Mouse (Mus musculus) midbrain, postnatal 0 days (tissue): ENCODE measurements around the gene Gpx4. TPM values are rescaled to one million over a fixed set of nuclear protein-coding genes. Genes with fewer than 3 reads are reported as not detected.
A peak's percentile ranks its signal among the peaks of the same experiment; 100 is the strongest.
"Not testable (repeated sequence)": the region's sequence is repeated elsewhere in the genome, so short reads cannot be mapped to it uniquely, and the experiment has no call there.

ENCODE experiments used
- ATAC-seq: fragments of 200-750 bp; cut with Nextera tagmentation; 2 replicates; pipeline ENCODE4 v1.8.0; 2017; ENCODE audit warnings: moderate number of reproducible peaks, mild to moderate bottlenecking, moderate TSS enrichment, moderate library complexity; ENCODE audit not compliant: low FRiP score
- DNase-seq: peaks from one replicate; pipeline ENCODE4 v3.0.0-alpha.2; 2015; ENCODE audit warnings: low spot score
- H3K27ac ChIP-seq: fragments of 300-500 bp; sonication (generic); 2 replicates; pipeline ENCODE4 v1.5.1; 2014; ENCODE audit warnings: low read depth, mild to moderate bottlenecking, low read length, mixed read lengths
- H3K27me3 ChIP-seq: fragments of 300-500 bp; sonication (generic); 2 replicates; pipeline ENCODE4 v1.6.1; 2014; ENCODE audit warnings: low read length, control low read depth, mixed read lengths; ENCODE audit not compliant: insufficient read depth
- H3K36me3 ChIP-seq: fragments of 300-500 bp; sonication (generic); 2 replicates; pipeline ENCODE4 v1.6.1; 2014; ENCODE audit warnings: low read length, control low read depth, mixed read lengths; ENCODE audit not compliant: insufficient read depth
- H3K4me1 ChIP-seq: fragments of 300-500 bp; sonication (generic); 2 replicates; pipeline ENCODE4 v1.6.1; 2014; ENCODE audit warnings: mild to moderate bottlenecking, control low read depth, antibody characterized with exemption, low read length, mixed read lengths; ENCODE audit not compliant: insufficient read depth
- H3K4me2 ChIP-seq: fragments of 300-500 bp; sonication (generic); 2 replicates; pipeline ENCODE4 v1.6.1; 2014; ENCODE audit warnings: low read depth, mild to moderate bottlenecking, low read length, mixed read lengths; ENCODE audit not compliant: poor library complexity, severe bottlenecking
- H3K4me3 ChIP-seq: fragments of 300-500 bp; sonication (generic); 2 replicates; pipeline ENCODE4 v1.5.1; 2014; ENCODE audit warnings: low read depth, mild to moderate bottlenecking, low read length, moderate library complexity
- H3K9ac ChIP-seq: fragments of 300-500 bp; sonication (generic); replicated peaks from 2 replicates; pipeline ENCODE4 v1.6.1; 2014; ENCODE audit warnings: mild to moderate bottlenecking, low read length, moderate library complexity, mixed read lengths; ENCODE audit not compliant: poor library complexity, severe bottlenecking
- H3K9me3 ChIP-seq: fragments of 300-500 bp; sonication (generic); 2 replicates; pipeline ENCODE4 v1.6.1; 2016; ENCODE audit warnings: low read length, control low read depth
- CTCF ChIP-seq: IDR thresholded peaks from 2 replicates; pipeline ENCODE4 v1.5.1; 2016; ENCODE audit warnings: antibody characterized with exemption, mild to moderate bottlenecking
- WGBS: fragments of 180-500 bp; shearing (Covaris S2); extraction: QIAGEN DNeasy Blood & Tissue Kit; methylation state at CpG from one replicate; pipeline ENCODE4 v1.1.7; 2014; 5-methylcytosine and 5-hydroxymethylcytosine counted together
- polyA plus RNA-seq: library from polyadenylated mRNA; unstranded; fragments of >200 nt; fragmentation: Nextera tagmentation; extraction: Ambion mirVana; gene quantifications from 2 replicates; pipeline ENCODE4 v1.2.1, GENCODE M21; 2015
- total RNA-seq: library from RNA; depleted of rRNA; stranded (reverse); fragments of >200 nt; gene quantifications from 2 replicates; pipeline ENCODE4 v1.2.3, GENCODE M21; 2014

Gpx4 gene
- total and polyA plus RNA-seq, 2 experiments from 2014 or later = 350 to 635 TPM

DNA sequence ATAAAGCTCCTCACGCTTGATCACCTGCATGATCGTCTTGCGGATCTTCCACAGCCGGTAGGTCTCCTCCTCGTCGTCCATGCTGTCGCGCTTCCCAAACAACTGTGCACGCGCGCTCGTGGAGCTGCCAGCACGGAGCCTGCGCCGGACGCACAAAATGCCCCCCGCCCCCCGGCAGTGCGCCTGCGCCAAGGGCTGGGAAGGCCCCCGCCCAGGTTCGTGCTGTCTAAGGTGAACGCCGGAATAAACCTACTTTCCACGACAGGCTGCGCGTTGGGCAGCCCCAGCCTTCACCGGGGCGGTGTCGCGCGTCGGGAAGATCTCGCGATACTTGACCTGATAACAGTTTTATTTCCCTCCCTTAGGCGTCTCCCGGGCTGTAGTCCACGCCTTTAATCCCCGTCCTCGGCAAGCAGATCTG lies 7.4 kb upstream of the Gpx4 start, which contains the start of gene Polr2e:
TSS of gene Polr2e (minus strand) at position 237 of the 421 bp plus-strand sequence.
- peak; percentile 98 for ATAC-seq
- H3K9ac ChIP-seq = peak within 1 kb of the TSS; percentile 68
- H3K27ac ChIP-seq = peak within 1 kb of the TSS; percentile 60
- H3K9me3 ChIP-seq = no peaks in the 10 kb centered on the region
- H3K4me1 ChIP-seq = 0 out of 2 replicates have a peak, but pooled peaks cover 9% of the 10 kb centered on the region
- H3K4me2 ChIP-seq = peak within 1 kb of the TSS; percentile 77
- TF ChIP-seq CTCF = peak; percentile 48; the same call in 1 of the 2 replicates
- H3K27me3 ChIP-seq = no peaks in the 10 kb centered on the region
- 2% methylated on average over 40 of the region's 40 CpGs for WGBS
- H3K4me3 ChIP-seq = peak within 1 kb of the TSS; percentile 64
- peak; percentile 99 for DNase-seq
- H3K36me3 ChIP-seq = peaks cover 31% of the 10 kb centered on the region

DNA sequence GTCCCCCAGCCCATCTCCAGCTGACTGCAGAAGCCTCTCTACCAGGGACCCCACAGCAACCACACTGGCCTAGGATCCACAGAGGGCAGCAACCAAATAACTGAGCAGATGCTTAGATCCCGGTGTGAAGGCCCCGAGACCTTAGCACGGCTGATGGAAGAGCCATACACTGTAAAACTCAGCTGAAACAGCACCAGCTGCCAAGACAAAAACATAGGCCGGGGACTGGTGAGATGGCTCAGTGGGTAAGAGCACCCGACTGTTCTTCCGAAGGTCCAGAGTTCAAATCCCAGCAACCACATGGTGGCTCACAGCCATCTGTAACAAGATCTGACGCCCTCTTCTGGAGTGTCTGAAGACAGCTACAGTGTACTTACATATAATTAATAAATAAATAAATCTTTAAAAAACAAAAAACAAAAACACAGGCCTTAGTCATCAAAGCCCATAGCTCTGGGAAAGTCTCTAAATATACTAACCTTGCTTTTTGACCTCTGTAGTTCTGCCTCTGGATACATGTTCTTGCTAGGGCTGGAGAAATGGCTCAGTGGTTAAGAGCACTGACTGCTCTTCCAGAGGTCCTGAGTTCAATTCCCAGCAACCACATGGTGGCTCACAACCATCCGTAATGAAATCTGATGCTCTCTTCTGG lies 5.4 kb upstream of the Gpx4 start:
- not testable (repeated sequence) for H3K4me3 ChIP-seq, H3K27me3 ChIP-seq, H3K9ac ChIP-seq, DNase-seq, ATAC-seq, H3K4me1 ChIP-seq, H3K27ac ChIP-seq, H3K4me2 ChIP-seq, H3K9me3 ChIP-seq
- WGBS = 85% methylated on average over 8 of the region's 8 CpGs
- peaks cover 14% of the 10 kb centered on the region for H3K36me3 ChIP-seq

DNA sequence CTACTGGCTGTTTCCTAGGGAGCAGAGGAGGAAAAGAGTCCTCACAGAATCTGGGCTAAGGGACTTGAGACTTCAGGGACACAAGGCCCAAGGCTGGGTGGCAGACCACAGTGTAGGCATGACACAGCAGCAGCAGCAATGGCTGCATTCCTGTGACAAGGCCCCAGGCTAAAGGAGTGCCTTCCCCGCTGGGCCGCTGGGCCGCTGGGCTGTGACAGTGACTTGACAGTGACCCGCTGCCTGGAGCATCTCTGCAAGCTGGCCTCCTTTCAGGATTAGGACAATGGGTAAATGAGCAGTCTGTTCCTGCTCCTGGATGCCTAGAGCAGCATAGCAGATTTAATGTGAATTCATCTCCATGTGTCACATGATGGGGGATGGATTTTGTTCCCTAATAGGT lies 2.9 kb upstream of the Gpx4 start:
- H3K9ac ChIP-seq = no peak overlapping the region
- peak; percentile 32 for DNase-seq
- TF ChIP-seq CTCF = no peak

DNA sequence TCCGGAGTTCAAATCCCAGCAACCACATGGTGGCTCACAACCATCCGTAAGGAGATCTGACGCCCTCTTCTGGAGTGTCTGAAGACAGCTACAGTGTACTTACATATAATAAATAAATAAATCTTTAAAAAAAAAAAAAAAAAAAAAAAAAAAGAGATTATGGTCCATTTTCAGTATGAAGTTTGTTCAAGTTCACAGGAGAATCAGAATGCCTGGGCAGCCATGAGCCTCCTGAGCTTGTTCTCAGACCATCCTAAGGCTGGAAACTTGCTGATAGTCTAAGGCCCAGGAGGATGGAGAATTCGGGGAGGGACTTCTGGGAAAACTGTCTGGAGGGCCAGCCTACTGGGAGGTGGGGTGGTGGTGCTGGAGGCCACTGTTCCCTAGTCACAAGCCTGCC lies 1.6 kb upstream of the Gpx4 start:
- 76% methylated on average over 2 of the region's 4 CpGs for WGBS
- not testable (repeated sequence) for H3K4me1 ChIP-seq, H3K27me3 ChIP-seq, H3K9ac ChIP-seq, H3K4me2 ChIP-seq, H3K27ac ChIP-seq, DNase-seq, H3K4me3 ChIP-seq, H3K36me3 ChIP-seq, ATAC-seq, H3K9me3 ChIP-seq

More for the DNA sequence above, 2.9 kb upstream of the Gpx4 start:
- ATAC-seq = no peak
- Histone ChIP-seq H3K4me3 (no peak overlapping the region), H3K36me3 (no peaks in the 10 kb centered on the region), H3K27ac (peak overlapping the region; percentile 51; the same call in 1 of the 2 replicates), H3K27me3 (no peaks in the 10 kb centered on the region), H3K4me2 (no peak overlapping the region), H3K4me1 (no peaks in the 10 kb centered on the region), H3K9me3 (no peaks in the 10 kb centered on the region)
- 21% methylated on average over 4 of the region's 4 CpGs for WGBS

DNA sequence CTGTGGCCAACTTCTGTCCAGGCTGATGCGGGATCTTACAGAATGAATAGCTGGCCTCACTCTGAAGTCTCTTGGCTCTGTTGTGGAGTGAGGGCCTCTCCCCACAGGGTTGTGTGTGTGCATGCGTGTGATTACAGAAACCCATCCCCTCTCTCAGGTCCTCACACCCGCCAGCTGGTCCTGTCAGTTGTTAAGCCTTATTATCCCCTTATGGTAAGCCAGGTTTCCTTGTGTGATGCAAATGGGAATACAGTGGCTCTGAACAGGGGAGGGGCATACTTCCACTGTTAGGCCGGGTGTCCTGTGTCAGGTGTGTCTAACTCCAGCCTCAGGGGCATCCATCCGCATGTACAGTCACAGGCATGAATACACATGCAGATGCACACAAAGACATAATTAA lies 1.2 kb upstream of the Gpx4 start:
- no peak overlapping the region for H3K4me3 ChIP-seq
- H3K36me3 ChIP-seq = no peaks in the 10 kb centered on the region
- H3K4me2 ChIP-seq = no peak overlapping the region
- no peaks in the 10 kb centered on the region for H3K27me3 ChIP-seq
- TF ChIP-seq CTCF = no peak
- no peak for DNase-seq
- H3K9me3 ChIP-seq = no peaks in the 10 kb centered on the region
- no peak for ATAC-seq
- H3K27ac ChIP-seq = no peak overlapping the region
- WGBS = 57% methylated on average over 5 of the region's 5 CpGs
- no peaks in the 10 kb centered on the region for H3K4me1 ChIP-seq
- no peak overlapping the region for H3K9ac ChIP-seq

DNA sequence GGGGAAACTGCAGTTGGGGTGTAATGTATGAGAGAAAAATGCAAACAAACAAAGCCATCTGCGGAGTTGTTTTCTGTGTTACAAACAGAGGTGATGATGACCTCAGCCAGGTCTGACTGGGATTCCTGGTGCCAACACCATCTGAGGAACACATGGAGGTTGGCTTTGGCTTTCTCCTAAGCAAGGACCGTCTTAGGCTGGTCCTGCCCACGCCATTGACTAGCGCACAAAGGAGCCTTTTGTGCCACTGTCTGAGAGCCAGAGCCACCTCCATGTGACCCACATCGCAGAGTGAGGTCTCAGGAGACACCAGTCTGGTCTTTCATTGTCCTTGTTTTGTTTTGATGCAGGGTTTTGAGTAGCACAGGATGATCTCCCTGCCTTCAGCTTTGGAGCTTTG lies 1.4 kb downstream of the Gpx4 start:
- H3K36me3 ChIP-seq = no peaks in the 10 kb centered on the region
- WGBS = 12% methylated on average over 5 of the region's 5 CpGs

More for the DNA sequence above, 1.4 kb downstream of the Gpx4 start:
- no peak for TF ChIP-seq CTCF
- Histone ChIP-seq H3K27ac (no peak overlapping the region), H3K9me3 (no peaks in the 10 kb centered on the region), H3K4me1 (no peaks in the 10 kb centered on the region), H3K27me3 (no peaks in the 10 kb centered on the region), H3K9ac (no peak overlapping the region), H3K4me2 (no peak overlapping the region), H3K4me3 (no peak overlapping the region)
- no peak for ATAC-seq
- DNase-seq = peak; percentile 34
